Mouse (Mus musculus) adrenal gland (tissue): ENCODE data around the gene Bag6.

ENCODE experiments used
- intact Hi-C: fragments of 180-260 bp; cut with DNase I; formaldehyde crosslinking; loops from one replicate; pipeline ENCODE4 v1.15.1; 2025
- microRNA-seq, 2 experiments: library from miRNA; unstranded; fragments of <30 nt; microRNA quantifications; one replicate each; pipeline ENCODE4; 2019

Gene Bag6

GRCm38 (mm10) chr17:35193881-35194843, 59.2 kb downstream of the Bag6 start, which contains the start of gene Ltb:
TSS of gene Ltb (plus strand) at chr17:35194439.
- intact Hi-C loops: no loop called here

- intact Hi-C loops: loop anchor here (5.0 kb wide), 1 partner anchor 37 kb away; the partner anchor contains the start of gene Atp6v1g2
These were observed 60.1 kb downstream of the Bag6 start for GRCm38 (mm10) chr17:35194844-35195630.

- intact Hi-C loops: loop anchor here (5.0 kb wide), 1 partner anchor 37 kb away; the partner anchor contains the start of gene Atp6v1g2
These were observed 60.8 kb downstream of the Bag6 start for GRCm38 (mm10) chr17:35195631-35196320.

- intact Hi-C loops: loop anchor here (5.0 kb wide), 1 partner anchor 36 kb away; the partner anchor contains the start of gene Atp6v1g2
These were observed 61.3 kb downstream of the Bag6 start for GRCm38 (mm10) chr17:35196321-35196641.

Small RNA genes within 50 kb of the gene (microRNA-seq; reads per million reads assigned to microRNA genes)
- 0 reads per million in 2 experiments for gene Mir6973a
